Mouse (Mus musculus) A20 (cell line): Measurements from ENCODE around the gene Chst7.
A peak's percentile ranks its signal among the peaks of the same experiment; 100 is the strongest.

Experiments
- DNase-seq: peaks from one replicate; pipeline ENCODE4 v3.0.0-alpha.2; 2011; ENCODE audit warnings: low read depth, low spot score

Gene Chst7

DNA sequence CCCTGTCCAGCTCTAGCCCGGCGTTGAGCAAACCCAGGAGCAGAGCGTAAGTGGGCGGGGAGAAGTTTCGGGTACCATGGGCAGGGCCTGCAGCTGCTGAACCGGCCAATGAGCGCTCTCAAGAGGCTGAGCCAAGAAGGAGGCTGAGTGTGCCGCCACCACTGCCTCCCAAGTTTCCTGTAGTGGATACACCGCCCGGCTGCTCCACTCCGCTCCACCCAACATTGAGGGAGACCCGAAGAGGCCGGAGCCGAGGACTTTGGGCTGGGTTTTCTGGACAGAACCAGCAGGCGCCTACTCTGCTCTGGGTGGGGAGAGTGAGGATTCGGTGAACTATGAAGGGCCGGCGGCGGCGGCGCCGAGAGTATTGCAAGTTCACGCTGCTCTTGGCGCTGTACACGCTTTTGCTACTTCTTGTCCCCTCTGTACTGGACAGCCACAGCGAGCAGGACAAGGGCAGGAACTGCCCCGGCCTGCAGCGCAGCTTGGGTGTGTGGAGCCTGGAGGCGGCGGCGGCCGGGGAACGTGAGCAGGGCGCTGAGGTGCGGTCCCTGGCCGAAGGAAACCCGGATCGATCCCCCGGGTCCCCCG is at the start of gene Chst7:
TSS of gene Chst7 (plus strand) at position 180 of the 591 bp plus-strand sequence.
- peak; percentile 84 for DNase-seq

GRCm38 (mm10) chrX:20012211-20012610 is 47.1 kb upstream of the Chst7 start:
- no peak for DNase-seq

- peak; percentile 33 for DNase-seq
These were observed 38.4 kb upstream of the Chst7 start for GRCm38 (mm10) chrX:20020942-20021341.

GRCm38 (mm10) chrX:20060096-20060768 is 872 bp downstream of the Chst7 start:
- DNase-seq = peak; percentile 75

DNA sequence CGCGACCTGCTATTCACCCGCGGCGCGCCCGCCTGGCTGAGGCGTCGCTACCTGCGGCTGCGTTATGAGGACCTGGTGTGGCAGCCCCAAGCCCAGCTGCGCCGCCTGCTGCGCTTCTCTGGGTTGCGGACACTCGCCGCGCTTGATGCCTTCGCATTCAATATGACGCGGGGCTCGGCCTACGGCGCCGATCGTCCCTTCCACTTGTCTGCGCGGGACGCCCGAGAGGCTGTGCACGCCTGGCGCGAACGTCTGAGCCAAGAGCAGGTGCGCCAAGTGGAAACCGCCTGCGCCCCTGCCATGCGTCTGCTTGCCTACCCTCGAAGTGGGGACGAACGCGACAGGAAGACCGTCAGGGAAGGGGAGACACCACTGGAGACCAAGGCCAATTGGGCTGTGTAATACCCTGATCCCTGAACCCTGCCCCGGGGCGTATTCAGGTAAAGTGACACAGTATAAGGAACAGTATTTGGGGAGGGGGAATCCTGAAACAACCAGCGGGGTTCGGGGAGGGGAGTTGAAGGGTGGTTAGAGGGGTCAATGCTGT is 1.5 kb downstream of the Chst7 start:
- DNase-seq = peak; percentile 69

DNA sequence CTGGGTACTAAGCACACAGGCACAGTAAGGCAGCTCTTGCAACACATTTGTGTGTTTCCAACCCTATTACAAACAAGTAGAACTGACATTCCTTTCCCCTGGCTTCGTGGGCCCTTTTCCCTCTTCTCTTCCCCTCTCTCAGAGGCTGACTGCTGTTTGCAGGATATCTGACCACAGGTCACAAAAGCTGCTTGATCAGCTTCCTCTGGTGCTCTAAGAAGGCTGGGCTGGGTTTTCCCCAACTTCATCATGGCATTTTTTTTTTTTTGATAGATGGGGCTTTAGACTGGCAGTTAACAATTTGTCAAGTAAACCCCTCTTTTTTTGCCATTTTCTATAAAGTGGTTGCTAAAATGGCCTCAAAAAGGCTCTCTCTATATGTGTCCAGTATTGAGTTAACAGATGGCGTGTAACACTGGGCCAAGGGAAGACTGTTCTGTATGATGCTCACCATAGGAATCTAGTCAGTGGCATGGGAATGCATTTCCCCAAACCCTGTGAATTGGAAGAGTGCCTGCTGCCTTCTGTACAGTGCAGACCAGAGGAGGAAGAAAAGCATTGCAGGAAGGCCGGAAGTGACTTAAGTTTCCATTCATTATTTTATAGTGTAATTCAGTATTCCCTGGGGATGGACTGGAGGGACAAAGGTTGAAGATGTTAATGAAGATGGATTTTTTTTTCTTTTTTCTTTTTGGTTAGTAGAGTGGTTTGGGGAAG is 2.6 kb downstream of the Chst7 start:
- peak; percentile 4 for DNase-seq

DNA sequence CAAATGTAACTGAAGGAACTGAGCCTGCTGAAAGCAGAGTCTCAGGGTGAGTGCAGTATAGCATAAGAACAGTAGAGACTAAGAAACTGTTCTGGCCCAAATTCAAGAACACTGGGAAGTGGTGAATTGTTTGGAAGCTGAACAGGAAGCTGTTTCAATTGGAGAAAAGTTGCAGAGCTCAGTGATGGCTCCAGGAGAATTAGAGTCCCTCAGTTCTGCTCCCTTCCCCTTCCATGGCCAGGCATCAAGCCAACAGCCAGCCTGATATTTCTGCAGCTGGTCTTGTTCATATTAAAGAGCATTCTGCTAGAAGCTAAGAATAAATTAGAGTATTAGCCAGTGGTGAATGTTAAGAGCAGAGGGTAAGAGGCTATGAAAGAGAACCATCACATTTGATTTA is 7.3 kb downstream of the Chst7 start:
- no peak for DNase-seq

DNA sequence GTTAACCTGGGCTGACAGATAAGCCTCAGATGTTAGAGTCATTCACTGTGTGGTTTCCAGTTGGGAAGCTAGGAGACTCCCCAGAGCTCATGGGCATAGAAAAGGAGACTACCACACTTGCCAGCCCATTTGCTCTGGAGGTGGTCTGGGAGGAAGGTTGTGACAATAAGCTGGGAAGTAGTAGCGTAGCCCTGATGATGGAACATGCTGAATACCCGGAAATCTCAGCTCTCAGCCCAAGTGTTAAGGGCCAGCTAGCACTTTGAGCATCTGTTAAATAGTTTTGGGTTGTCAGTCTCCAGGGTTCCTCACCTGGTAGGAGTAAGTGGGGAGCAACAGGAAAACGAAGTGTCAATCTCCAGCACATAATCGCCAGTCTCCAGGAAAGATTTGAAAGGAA is 10.8 kb downstream of the Chst7 start:
- DNase-seq = no peak

- peak; percentile 7 for DNase-seq
These were observed 58.4 kb downstream of the Chst7 start for GRCm38 (mm10) chrX:20117717-20118116.

DNA sequence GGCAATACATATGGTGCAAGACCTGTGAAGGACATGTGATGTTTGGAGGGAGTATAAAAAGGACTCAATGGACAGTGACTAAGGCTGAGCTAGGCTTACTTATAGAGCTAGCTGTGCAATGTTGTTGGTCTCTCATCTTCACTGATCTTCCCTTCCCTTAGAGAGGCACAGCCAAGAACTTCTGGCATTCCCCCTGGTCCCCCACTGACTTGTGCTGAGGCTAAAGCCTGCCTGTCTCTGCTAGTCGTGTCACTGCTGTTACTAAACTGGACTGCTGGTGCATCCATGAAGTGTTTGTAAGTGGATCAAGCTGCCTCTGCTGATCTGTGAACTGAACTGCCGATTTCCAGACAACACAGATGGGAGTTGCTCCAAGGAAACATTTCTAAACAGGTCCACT is 66.1 kb downstream of the Chst7 start:
- no peak for DNase-seq

- no peak for DNase-seq
These were observed 69.6 kb downstream of the Chst7 start for GRCm38 (mm10) chrX:20128951-20129350.

GRCm38 (mm10) chrX:20129466-20129865 is 70.1 kb downstream of the Chst7 start:
- no peak for DNase-seq
